Mouse (Mus musculus): ENCODE data around the gene Nutm1.

DNA sequence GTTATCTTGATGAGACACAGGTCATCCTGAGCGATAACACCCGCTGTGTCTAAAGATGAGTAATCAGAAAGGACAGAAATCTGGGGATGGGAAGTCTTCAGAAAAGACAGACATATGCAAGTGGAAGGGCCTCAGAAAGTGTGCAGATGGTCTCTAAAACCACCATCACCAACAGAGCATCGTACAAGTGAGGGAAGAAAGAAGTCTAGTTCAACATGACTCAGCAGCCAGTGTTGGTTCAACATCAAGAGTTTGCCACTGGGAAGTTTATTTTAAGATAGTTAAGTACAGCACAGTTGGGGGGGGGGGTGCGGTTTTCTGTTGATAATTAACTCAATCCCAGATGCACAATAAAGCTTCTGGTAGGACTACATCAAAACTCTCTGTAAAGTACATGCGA lies 38.2 kb downstream of the Nutm1 start:
- TF ChIP-seq POLR2A (IDR thresholded peaks at IDR 0.05; ENCODE audit: borderline replicate concordance, insufficient read depth, low read length) (no peak), CTCF (IDR thresholded peaks at IDR 0.05; ENCODE audit: borderline replicate concordance, insufficient read depth, low read depth, low read length) (no peak)

Measured in cerebellum, adult 2 months (tissue).